Mouse (Mus musculus) forebrain, embryonic 14.5 days (tissue): Measurements from ENCODE around the gene Hnrnpab. TPM values are rescaled to one million over a fixed set of nuclear protein-coding genes. Genes with fewer than 3 reads are reported as not detected.
A peak's percentile ranks its signal among the peaks of the same experiment; 100 is the strongest.

Source experiments
- ATAC-seq: fragments of 200-750 bp; cut with Nextera tagmentation; 2 replicates; pipeline ENCODE4 v1.8.0; 2017; ENCODE audit warnings: mild to moderate bottlenecking, moderate library complexity
- DNase-seq: peaks from one replicate; pipeline ENCODE4 v3.0.0-alpha.2; 2015; ENCODE audit warnings: low spot score
- H3K27ac ChIP-seq: fragments of 300-500 bp; sonication (generic); 2 replicates; pipeline ENCODE4 v1.5.1; 2014; ENCODE audit warnings: low read depth, mild to moderate bottlenecking, control low read depth, low read length, moderate library complexity
- H3K27me3 ChIP-seq: fragments of 300-500 bp; sonication (generic); replicated peaks from 2 replicates; pipeline ENCODE4 v1.6.1; 2014; ENCODE audit warnings: low read length, control low read depth, mixed read lengths; ENCODE audit not compliant: control insufficient read depth, insufficient read depth
- H3K36me3 ChIP-seq: fragments of 300-500 bp; sonication (generic); 2 replicates; pipeline ENCODE4 v1.6.1; 2014; ENCODE audit warnings: low read length, control low read depth; ENCODE audit not compliant: control insufficient read depth, insufficient read depth
- H3K4me1 ChIP-seq: fragments of 300-500 bp; sonication (generic); 2 replicates; pipeline ENCODE4 v1.6.1; 2014; ENCODE audit warnings: antibody characterized with exemption, low read length, control low read depth; ENCODE audit not compliant: control insufficient read depth, insufficient read depth
- H3K4me2 ChIP-seq: fragments of 300-500 bp; sonication (generic); 2 replicates; pipeline ENCODE4 v1.6.1; 2014; ENCODE audit warnings: mild to moderate bottlenecking, control low read depth, low read length
- H3K4me3 ChIP-seq: fragments of 300-500 bp; sonication (generic); 2 replicates; pipeline ENCODE4 v1.5.1; 2014; ENCODE audit warnings: low read depth, low read length, control low read depth
- H3K9ac ChIP-seq: fragments of 300-500 bp; sonication (generic); 2 replicates; pipeline ENCODE4 v1.6.1; 2014; ENCODE audit warnings: mild to moderate bottlenecking, low read length, control low read depth, moderate library complexity
- H3K9me3 ChIP-seq: fragments of 300-500 bp; sonication (generic); replicated peaks from 2 replicates; pipeline ENCODE4 v1.6.1; 2016; ENCODE audit warnings: low read length, control low read depth, mixed read lengths; ENCODE audit not compliant: control insufficient read depth
- WGBS: fragments of 180-500 bp; shearing (Covaris S2); extraction: QIAGEN DNeasy Blood & Tissue Kit; methylation state at CpG from one replicate; pipeline ENCODE4 v1.1.7; 2014; 5-methylcytosine and 5-hydroxymethylcytosine counted together
- polyA plus RNA-seq: library from polyadenylated mRNA; unstranded; fragments of >200 nt; fragmentation: Nextera tagmentation; extraction: Ambion mirVana; gene quantifications from 2 replicates; pipeline ENCODE4 v1.2.1, GENCODE M21; 2014

Hnrnpab gene
- polyA plus RNA-seq, 1 experiment from 2014 or later = 644 TPM

GRCm38 (mm10) chr11:51627907-51628306, 21.3 kb upstream of the Hnrnpab start:
- Histone ChIP-seq H3K27ac (no peak overlapping the region), H3K4me3 (no peak overlapping the region), H3K36me3 (peaks cover 75% of the 10 kb centered on the region), H3K4me1 (no peaks in the 10 kb centered on the region), H3K9ac (no peak overlapping the region), H3K9me3 (no peaks in the 10 kb centered on the region), H3K4me2 (no peak overlapping the region), H3K27me3 (no peaks in the 10 kb centered on the region)
- 91% methylated on average over 8 of the region's 8 CpGs for WGBS
- DNase-seq = no peak
- ATAC-seq = no peak

- H3K4me1 ChIP-seq = no peaks in the 10 kb centered on the region
- H3K27ac ChIP-seq = no peak overlapping the region
- ATAC-seq (no peak), DNase-seq (no peak)
- no peaks in the 10 kb centered on the region for H3K27me3 ChIP-seq
- H3K36me3 ChIP-seq = peaks cover 80% of the 10 kb centered on the region
- H3K9me3 ChIP-seq = no peaks in the 10 kb centered on the region
- H3K4me2 ChIP-seq = no peak overlapping the region
- H3K9ac ChIP-seq = no peak overlapping the region
- no peak overlapping the region for H3K4me3 ChIP-seq
- 92% methylated on average over 9 of the region's 9 CpGs for whole genome bisulfite sequencing
Measured at GRCm38 (mm10) chr11:51627425-51627824, 20.8 kb upstream of the Hnrnpab start.

GRCm38 (mm10) chr11:51625187-51625820, 18.7 kb upstream of the Hnrnpab start:
- H3K36me3 ChIP-seq = peaks cover 82% of the 10 kb centered on the region
- no peak overlapping the region for H3K4me3 ChIP-seq
- no peaks in the 10 kb centered on the region for H3K9me3 ChIP-seq
- WGBS = 87% methylated on average over 5 of the region's 5 CpGs
- no peak for ATAC-seq
- H3K4me2 ChIP-seq = no peak overlapping the region
- H3K4me1 ChIP-seq = peaks cover 4% of the 10 kb centered on the region
- no peak overlapping the region for H3K27ac ChIP-seq
- no peak for DNase-seq
- no peaks in the 10 kb centered on the region for H3K27me3 ChIP-seq
- H3K9ac ChIP-seq = no peak overlapping the region

GRCm38 (mm10) chr11:51622971-51623491, 16.4 kb upstream of the Hnrnpab start:
- Histone ChIP-seq H3K4me3 (no peak overlapping the region), H3K36me3 (peaks cover 70% of the 10 kb centered on the region), H3K9me3 (no peaks in the 10 kb centered on the region), H3K27ac (no peak overlapping the region), H3K4me1 (peaks cover 7% of the 10 kb centered on the region), H3K27me3 (no peaks in the 10 kb centered on the region), H3K9ac (no peak overlapping the region), H3K4me2 (no peak overlapping the region)
- DNase-seq = no peak
- WGBS = 92% methylated on average over 7 of the region's 7 CpGs
- ATAC-seq = no peak

GRCm38 (mm10) chr11:51621776-51622175, 15.1 kb upstream of the Hnrnpab start:
- Histone ChIP-seq H3K4me3 (no peak overlapping the region), H3K9me3 (no peaks in the 10 kb centered on the region), H3K4me1 (peaks cover 7% of the 10 kb centered on the region), H3K27me3 (no peaks in the 10 kb centered on the region), H3K36me3 (peaks cover 57% of the 10 kb centered on the region), H3K27ac (no peak overlapping the region), H3K9ac (no peak overlapping the region), H3K4me2 (no peak overlapping the region)
- no peak for ATAC-seq
- no peak for DNase-seq
- 91% methylated on average over 2 of the region's 2 CpGs for WGBS

- no peak for DNase-seq
- no peak for ATAC-seq
- peaks cover 13% of the 10 kb centered on the region for H3K4me1 ChIP-seq
- H3K27me3 ChIP-seq = no peaks in the 10 kb centered on the region
- peak overlapping the region; percentile 74 for H3K4me3 ChIP-seq
- H3K9ac ChIP-seq = peak overlapping the region; percentile 77
- no peaks in the 10 kb centered on the region for H3K9me3 ChIP-seq
- H3K36me3 ChIP-seq = peaks cover 41% of the 10 kb centered on the region
- 1% methylated on average over 11 of the region's 11 CpGs for WGBS
- no peak overlapping the region for H3K27ac ChIP-seq
- H3K4me2 ChIP-seq = peak overlapping the region; percentile 64
Measured at GRCm38 (mm10) chr11:51620084-51620483, 13.4 kb upstream of the Hnrnpab start.

GRCm38 (mm10) chr11:51619409-51620060, 12.9 kb upstream of the Hnrnpab start, which contains the start of gene Nhp2:
Gene Nhp2 (plus strand): TSS chr11:51619735.
- H3K9me3 ChIP-seq = no peaks in the 10 kb centered on the region
- peaks cover 13% of the 10 kb centered on the region for H3K4me1 ChIP-seq
- peak within 1 kb of the TSS; percentile 77 for H3K9ac ChIP-seq
- peak; percentile 96 for ATAC-seq
- H3K36me3 ChIP-seq = peaks cover 35% of the 10 kb centered on the region
- peak within 1 kb of the TSS; percentile 64 for H3K4me2 ChIP-seq
- H3K27me3 ChIP-seq = no peaks in the 10 kb centered on the region
- peak within 1 kb of the TSS; percentile 74 for H3K4me3 ChIP-seq
- WGBS = under 1% methylated on average over 51 of the region's 51 CpGs
- no peak within 1 kb of the TSS for H3K27ac ChIP-seq
- peak; percentile 99 for DNase-seq

- DNase-seq (no peak), ATAC-seq (peak; percentile 60)
- no peaks in the 10 kb centered on the region for H3K9me3 ChIP-seq
Measured at GRCm38 (mm10) chr11:51618894-51619408, 12.3 kb upstream of the Hnrnpab start.

GRCm38 (mm10) chr11:51617693-51618092, 11.0 kb upstream of the Hnrnpab start:
- Histone ChIP-seq H3K9me3 (no peaks in the 10 kb centered on the region), H3K9ac (no peak overlapping the region), H3K4me3 (no peak overlapping the region), H3K27ac (no peak overlapping the region), H3K4me1 (peaks cover 13% of the 10 kb centered on the region), H3K36me3 (peaks cover 17% of the 10 kb centered on the region), H3K4me2 (no peak overlapping the region), H3K27me3 (no peaks in the 10 kb centered on the region)
- 2% methylated on average over 4 of the region's 4 CpGs for WGBS
- peak; percentile 79 for DNase-seq
- ATAC-seq = no peak

More at GRCm38 (mm10) chr11:51618894-51619408, 12.3 kb upstream of the Hnrnpab start:
- Histone ChIP-seq H3K4me1 (peaks cover 13% of the 10 kb centered on the region), H3K27ac (no peak overlapping the region), H3K4me3 (peak overlapping the region; percentile 74), H3K9ac (peak overlapping the region; percentile 40; the same call in 1 of the 2 replicates), H3K27me3 (no peaks in the 10 kb centered on the region), H3K4me2 (peak overlapping the region; percentile 64), H3K36me3 (peaks cover 30% of the 10 kb centered on the region)
- 60% methylated on average over 8 of the region's 8 CpGs for WGBS
